In genomic region chr7:125783206-125783605, GRCm38 (mm10) we compare ENCODE assay signal across 12 mouse cellular contexts.
DNase-seq lines count a peak whose midpoint lies in the region; ATAC-seq and TF ChIP-seq lines count a peak whose summit lies in the region.
"Had no signal": no experiment of that assay in that cellular context is flagged by ENCODE, and none has a peak within 500 bp of the region (broad histone marks: within the 10 kb centered on the region; RNA-seq: fewer than 3 reads in every experiment).

No protein-coding gene starts in this region.

- DNase-seq in 416B (ENCODE audit: low read depth), result peak; percentile 42
- no peak for DNase-seq in G1E (ENCODE audit: low spot score)
- peak; percentile 34 for DNase-seq in limb, embryonic 11.5 days (ENCODE audit: low spot score)
- no peak for DNase-seq in gastrocnemius, adult 8-10 months (ENCODE audit: low spot score in 2 of 2)
- DNase-seq in neural tube, embryonic 10.5 days (ENCODE audit: extremely low spot score, low spot score), result no peak
- DNase-seq in gastrocnemius, postnatal 25 days, result no peak
- DNase-seq: heart, postnatal 36 days had no signal

- H3K27me3 ChIP-seq in intestine, postnatal 0 days (replicated peaks; ENCODE audit: control insufficient read depth, insufficient read depth, low read length), result no peaks in the 10 kb centered on the region
- no peaks in the 10 kb centered on the region for H3K27me3 ChIP-seq in intestine, embryonic 15.5 days (replicated peaks)
- no peaks in the 10 kb centered on the region for H3K27me3 ChIP-seq in G1E (ENCODE audit: insufficient read depth, low read length)
- no peaks in the 10 kb centered on the region for H3K27me3 ChIP-seq in limb, embryonic 11.5 days (ENCODE audit: control insufficient read depth, insufficient read depth, low read length)
- H3K27me3 ChIP-seq: forebrain, embryonic 12.5 days; megakaryocyte, embryonic 14.5 days; stomach, embryonic 15.5 days had no signal

- H3K27ac ChIP-seq in intestine, postnatal 0 days (ENCODE audit: low read depth, low read length), result no peak overlapping the region
- H3K27ac ChIP-seq in intestine, embryonic 15.5 days, result no peak overlapping the region
- H3K27ac ChIP-seq in limb, embryonic 11.5 days (replicated peaks; ENCODE audit: low read depth, low read length), result no peak overlapping the region
- H3K27ac ChIP-seq: forebrain, embryonic 12.5 days; stomach, embryonic 15.5 days had no signal

- H3K4me3 ChIP-seq in intestine, postnatal 0 days (ENCODE audit: low read depth, low read length), result no peak overlapping the region
- no peak overlapping the region for H3K4me3 ChIP-seq in intestine, embryonic 15.5 days (replicated peaks)
- H3K4me3 ChIP-seq in G1E (ENCODE audit: low read depth, low read length), result no peak overlapping the region
- no peak overlapping the region for H3K4me3 ChIP-seq in limb, embryonic 11.5 days (ENCODE audit: low read depth, low read length)
- H3K4me3 ChIP-seq: forebrain, embryonic 12.5 days; megakaryocyte, embryonic 14.5 days; stomach, embryonic 15.5 days had no signal

- no peak overlapping the region for H3K9ac ChIP-seq in intestine, postnatal 0 days (ENCODE audit: low read depth, low read length)
- H3K9ac ChIP-seq in intestine, embryonic 15.5 days, result no peak overlapping the region
- no peak overlapping the region for H3K9ac ChIP-seq in limb, embryonic 11.5 days (ENCODE audit: low read length)
- H3K9ac ChIP-seq: forebrain, embryonic 12.5 days; stomach, embryonic 15.5 days had no signal

- no peak for ATAC-seq in intestine, postnatal 0 days
- ATAC-seq in intestine, embryonic 15.5 days, result no peak
- no peak for ATAC-seq in G1E (ENCODE audit: extremely low read depth, insufficient number of reproducible peaks, low FRiP score, poor library complexity, severe bottlenecking)
- ATAC-seq in limb, embryonic 11.5 days (ENCODE audit: insufficient number of reproducible peaks, low FRiP score, low TSS enrichment, low read depth), result no peak

- no peaks in the 10 kb centered on the region for H3K9me3 ChIP-seq in intestine, postnatal 0 days (ENCODE audit: control insufficient read depth)
- H3K9me3 ChIP-seq in intestine, embryonic 15.5 days, result no peaks in the 10 kb centered on the region
- H3K9me3 ChIP-seq in G1E (replicated peaks), result no peaks in the 10 kb centered on the region
- no peaks in the 10 kb centered on the region for H3K9me3 ChIP-seq in limb, embryonic 11.5 days (ENCODE audit: control insufficient read depth, low read length)
- H3K9me3 ChIP-seq: forebrain, embryonic 12.5 days; megakaryocyte, embryonic 14.5 days; stomach, embryonic 15.5 days had no signal

- H3K4me1 ChIP-seq in intestine, postnatal 0 days (replicated peaks; ENCODE audit: control insufficient read depth, insufficient read depth, low read length), result no peaks in the 10 kb centered on the region
- peaks cover 4% of the 10 kb centered on the region; the same call in 1 of the 2 replicates for H3K4me1 ChIP-seq in intestine, embryonic 15.5 days (replicated peaks)
- H3K4me1 ChIP-seq in G1E (ENCODE audit: insufficient read depth, low read depth, low read length), result 0 out of 2 replicates have a peak, but pooled peaks cover 3% of the 10 kb centered on the region
- H3K4me1 ChIP-seq in limb, embryonic 11.5 days (ENCODE audit: control insufficient read depth, insufficient read depth, low read length), result no peaks in the 10 kb centered on the region
- H3K4me1 ChIP-seq: forebrain, embryonic 12.5 days had no signal

- H3K4me2 ChIP-seq in intestine, postnatal 0 days (replicated peaks; ENCODE audit: low read depth), result no peak overlapping the region
- H3K4me2 ChIP-seq in intestine, embryonic 15.5 days (replicated peaks), result no peak overlapping the region
- H3K4me2 ChIP-seq in limb, embryonic 11.5 days (ENCODE audit: low read depth, severe bottlenecking), result no peak overlapping the region
- H3K4me2 ChIP-seq: forebrain, embryonic 12.5 days; stomach, embryonic 15.5 days had no signal

- peak; percentile 56 for TF ChIP-seq CTCF in intestine, postnatal 0 days (IDR thresholded peaks at IDR 0.05; ENCODE audit: low read depth)
- TF ChIP-seq CTCF in G1E (IDR thresholded peaks at IDR 0.05; ENCODE audit: low read depth, low read length), result peak; percentile 36; the same call in 1 of the 2 replicates

- 78% methylated on average over 1 of the region's 1 CpGs for WGBS in intestine, postnatal 0 days
- whole genome bisulfite sequencing in intestine, embryonic 15.5 days, result 72% methylated on average over 1 of the region's 1 CpGs
- 78% methylated on average over 1 of the region's 1 CpGs for WGBS in limb, embryonic 11.5 days

- H3K36me3 ChIP-seq in intestine, postnatal 0 days (ENCODE audit: control insufficient read depth, insufficient read depth), result 0 out of 2 replicates have a peak, but pooled peaks cover 3% of the 10 kb centered on the region
- H3K36me3 ChIP-seq in intestine, embryonic 15.5 days, result no peaks in the 10 kb centered on the region
- peaks cover 24% of the 10 kb centered on the region for H3K36me3 ChIP-seq in G1E (replicated peaks)
- peaks cover 2% of the 10 kb centered on the region; the same call in 1 of the 2 replicates for H3K36me3 ChIP-seq in limb, embryonic 11.5 days (ENCODE audit: control insufficient read depth, insufficient read depth, low read length)
- H3K36me3 ChIP-seq: forebrain, embryonic 12.5 days; stomach, embryonic 15.5 days had no signal

Comparison
In these comparisons a context has a peak if more than half of its experiments do, and no peak if none do; other contexts are left out.
1. DNase-seq: peak in 416B (single experiment) and limb, embryonic 11.5 days (single experiment); none in G1E (single experiment), gastrocnemius, adult 8-10 months (0 of 2), neural tube, embryonic 10.5 days (single experiment) and gastrocnemius, postnatal 25 days (single experiment).